Mouse (Mus musculus): ENCODE measurements around the gene Gprc6a.
A peak's percentile ranks its signal among the peaks of the same experiment; 100 is the strongest.

The Gprc6a gene

DNA sequence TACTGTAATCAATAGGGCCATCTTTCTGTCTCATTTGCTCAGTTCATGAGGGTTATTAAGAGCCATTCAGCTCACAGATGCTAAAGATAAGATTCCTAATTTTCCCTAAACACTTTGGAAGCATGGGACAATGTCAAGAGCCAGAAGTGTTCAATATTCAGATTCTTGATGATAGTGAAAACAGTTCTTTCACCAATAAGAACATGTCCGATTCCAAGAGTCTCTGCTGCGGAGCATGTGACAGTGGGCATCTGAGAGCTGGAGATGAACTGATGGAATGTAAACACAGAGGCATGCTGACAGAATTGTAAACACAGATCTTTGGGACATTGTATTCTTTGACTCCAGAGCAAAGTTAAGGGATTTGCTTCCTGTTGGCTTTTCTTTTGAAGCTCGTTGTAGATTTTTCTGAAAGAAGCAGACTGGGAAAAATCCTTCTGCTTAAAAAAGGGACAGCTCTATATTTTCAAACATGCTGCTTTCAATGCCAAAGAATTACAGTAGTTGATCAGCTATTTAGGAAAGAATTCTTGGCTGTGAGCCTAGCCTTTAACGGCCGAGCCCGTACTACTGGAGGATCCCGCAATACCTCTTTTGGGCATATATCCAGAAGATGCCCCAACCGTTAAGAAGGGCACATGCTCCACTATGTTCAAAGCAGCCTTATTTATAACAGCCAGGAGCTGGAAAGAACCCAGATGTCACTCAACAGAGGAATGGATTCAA is at the start of gene Gprc6a:
TSS of gene Gprc6a (minus strand) at position 51 of the 726 bp plus-strand sequence.
- DNase-seq: no peak

DNA sequence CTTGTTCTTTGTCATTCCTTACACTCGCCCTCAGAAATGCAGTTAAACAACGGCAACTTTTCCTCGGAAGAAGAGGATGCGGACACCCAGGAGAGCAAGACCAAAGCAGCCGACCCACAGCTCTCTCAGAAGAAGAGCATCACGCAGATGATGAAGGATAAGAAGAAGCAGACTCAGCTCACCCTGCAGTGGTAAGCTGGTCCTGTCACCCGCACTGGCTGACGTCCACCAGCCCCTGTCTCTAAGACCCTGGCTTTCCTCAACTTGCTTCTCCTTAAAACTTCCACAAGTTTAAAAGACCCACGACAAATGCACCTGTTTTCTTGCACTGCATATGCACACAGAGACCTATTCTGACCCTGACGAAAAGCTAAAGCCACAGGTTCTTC is 47.0 kb upstream of the Gprc6a start:
- DNase-seq: no peak

DNA sequence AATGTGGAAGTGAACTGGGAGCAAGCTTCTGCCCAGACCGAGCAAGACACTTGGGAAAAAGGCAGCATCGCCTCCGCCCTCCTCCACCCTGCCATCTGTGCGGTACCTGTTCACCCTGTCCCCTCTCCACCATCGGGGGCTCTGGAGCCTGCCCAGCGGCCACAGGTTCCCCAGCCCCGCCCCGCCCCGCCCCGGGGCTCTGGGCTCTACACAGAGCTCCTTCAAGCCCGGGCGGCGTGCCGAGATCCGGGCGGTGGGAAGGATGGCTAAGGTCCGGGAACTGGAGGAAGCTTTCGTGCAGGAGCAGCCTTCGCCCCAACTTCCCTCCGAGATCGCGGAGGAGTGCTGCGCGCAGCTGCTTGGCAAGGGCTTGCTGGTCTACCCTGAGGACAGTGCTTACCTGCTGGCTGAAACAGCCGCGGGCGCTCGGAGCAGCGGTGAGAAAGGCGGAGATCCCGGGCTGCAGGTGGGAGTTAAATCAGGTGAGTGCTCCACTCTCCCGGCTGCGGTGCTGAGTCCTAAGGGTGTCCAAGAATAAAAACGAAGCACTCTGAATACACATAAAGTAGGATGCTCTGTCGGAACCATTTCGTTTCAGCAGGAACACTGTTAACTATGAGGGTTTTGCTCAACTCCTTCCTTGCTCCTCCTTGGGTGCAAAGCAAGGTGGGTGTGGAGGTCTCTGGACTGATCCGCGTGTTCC is 46.4 kb upstream of the Gprc6a start, which contains the start of gene Rfx6:
TSS of gene Rfx6 (plus strand) at position 209 of the 703 bp plus-strand sequence.
- DNase-seq: peak; percentile 24 to 34

DNA sequence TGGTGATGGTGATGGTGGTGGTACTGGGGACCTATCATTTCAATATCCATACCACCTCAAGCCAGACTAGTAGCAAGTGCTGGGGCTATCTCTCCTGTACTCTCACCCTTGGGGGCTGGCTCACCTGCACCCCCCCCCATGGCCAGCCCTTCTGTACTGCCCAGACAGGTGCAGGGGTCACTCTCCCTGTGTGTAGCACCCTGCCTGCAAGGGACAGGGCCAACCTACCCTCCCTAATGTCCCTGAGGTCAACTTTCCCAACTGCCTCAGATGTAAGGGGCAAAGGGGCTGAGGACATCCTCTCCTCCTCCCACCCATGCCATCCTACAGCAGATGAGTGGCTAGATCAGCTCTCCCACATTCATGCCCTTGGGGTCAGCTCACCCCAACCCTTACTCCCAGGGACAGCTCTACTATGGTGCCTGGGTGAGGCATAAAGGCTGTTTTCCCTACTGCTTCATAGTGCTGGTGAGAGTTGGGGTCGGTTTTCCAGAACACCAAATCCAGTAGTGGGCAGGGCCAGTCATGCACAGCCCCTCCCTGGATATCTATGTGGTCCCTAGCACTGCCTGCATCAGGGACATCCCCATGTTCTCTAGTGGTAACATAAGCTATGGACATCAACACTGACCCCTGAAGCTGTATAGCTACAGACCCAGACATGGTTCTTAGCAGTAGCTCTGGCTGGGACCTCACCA is 41.0 kb upstream of the Gprc6a start:
- DNase-seq: no peak

- no peak for DNase-seq
Observed at GRCm38 (mm10) chr10:51671583-51671982, 40.3 kb upstream of the Gprc6a start.

GRCm38 (mm10) chr10:51669334-51669733 is 38.1 kb upstream of the Gprc6a start:
- no peak for DNase-seq

DNA sequence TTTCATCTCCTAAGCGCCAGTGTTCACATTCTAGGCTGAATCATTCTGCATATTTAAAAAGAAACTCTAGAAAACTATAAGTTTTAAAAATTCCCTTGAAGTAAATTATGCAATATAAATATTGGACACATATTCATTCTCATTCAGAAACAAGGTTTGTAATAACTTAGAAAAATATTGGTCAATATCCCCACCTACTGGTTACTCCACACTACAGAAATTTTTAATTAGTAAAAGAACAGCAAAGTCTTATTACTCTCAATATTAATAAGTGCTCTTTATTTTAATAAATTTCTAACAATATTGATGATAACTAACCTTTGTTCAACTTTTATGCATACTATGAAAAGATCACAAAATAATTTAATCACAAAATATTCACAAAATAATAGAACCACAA is 26.1 kb upstream of the Gprc6a start:
- no peak for DNase-seq

DNA sequence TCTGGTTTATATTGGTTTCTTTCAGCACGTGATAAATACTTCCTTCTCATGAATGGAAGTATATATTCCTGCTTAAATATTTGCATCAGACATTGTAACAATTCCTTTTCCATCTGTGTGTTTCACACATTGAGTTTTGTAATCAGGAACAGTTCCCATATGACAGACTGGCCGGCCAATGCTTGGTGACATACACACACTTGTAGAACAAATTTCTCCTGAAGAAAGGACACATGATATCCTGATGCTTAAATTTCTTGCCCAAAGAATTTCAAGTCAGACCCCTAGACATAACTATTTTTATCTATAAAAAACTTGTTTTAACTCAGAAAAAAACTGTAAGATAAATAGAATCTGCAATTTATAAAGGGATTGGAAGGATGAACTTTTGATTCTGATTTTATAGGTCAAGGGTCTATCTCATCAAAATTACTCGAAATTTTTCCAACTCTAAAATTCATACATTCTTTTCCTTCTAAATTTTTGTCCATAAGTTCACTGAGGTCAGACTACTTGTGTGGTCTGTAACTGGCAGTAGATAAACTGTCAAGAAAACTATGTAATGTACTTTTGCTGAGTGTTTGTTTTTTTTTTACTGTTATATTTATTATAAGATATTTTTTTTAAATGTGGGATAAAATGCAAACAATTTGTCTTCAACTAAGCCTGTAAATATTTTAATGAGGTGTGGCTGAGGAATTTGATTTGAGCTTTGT is 18.4 kb upstream of the Gprc6a start:
- DNase-seq: no peak

GRCm38 (mm10) chr10:51621193-51621592 is 10.1 kb downstream of the Gprc6a start:
- no peak for DNase-seq

DNA sequence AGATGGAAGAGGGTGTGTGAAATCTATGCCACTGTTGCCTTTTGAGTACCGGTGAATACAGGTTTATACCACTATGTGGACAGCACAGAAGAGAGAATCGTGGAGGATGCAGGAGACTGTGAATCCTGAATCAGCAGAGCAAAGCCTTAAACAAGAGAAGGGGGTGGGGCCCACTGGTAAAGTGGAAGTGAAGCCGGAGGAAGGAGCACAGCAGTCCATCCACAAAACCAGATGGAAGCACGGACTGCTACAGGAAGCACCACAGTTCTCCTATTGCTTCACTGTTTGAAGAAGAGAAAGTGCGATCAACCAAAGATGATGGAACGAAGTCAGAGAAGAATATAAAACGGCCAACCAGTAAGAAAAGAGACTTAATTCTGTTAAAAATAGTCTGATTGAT is 11.1 kb downstream of the Gprc6a start:
- no peak for DNase-seq

DNA sequence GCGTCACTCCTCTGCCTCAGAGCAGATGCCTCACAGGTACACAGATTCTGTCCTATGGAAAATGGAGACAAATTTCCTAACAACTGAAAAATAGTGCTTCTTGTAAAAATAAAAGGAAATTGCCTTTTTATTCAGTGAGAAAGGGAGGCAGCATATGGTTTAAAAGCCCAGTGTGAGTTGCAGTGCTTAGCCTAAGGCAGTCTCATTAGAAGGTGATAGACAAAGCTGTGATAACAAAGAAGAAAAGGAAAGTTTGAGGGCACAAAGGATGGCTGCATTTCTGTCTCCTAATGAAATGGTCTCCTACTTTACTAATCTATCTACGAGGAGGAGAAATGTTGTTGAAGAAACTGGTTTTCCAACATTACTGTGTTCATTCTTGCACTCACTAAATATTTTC is 12.7 kb downstream of the Gprc6a start:
- DNase-seq: no peak

DNA sequence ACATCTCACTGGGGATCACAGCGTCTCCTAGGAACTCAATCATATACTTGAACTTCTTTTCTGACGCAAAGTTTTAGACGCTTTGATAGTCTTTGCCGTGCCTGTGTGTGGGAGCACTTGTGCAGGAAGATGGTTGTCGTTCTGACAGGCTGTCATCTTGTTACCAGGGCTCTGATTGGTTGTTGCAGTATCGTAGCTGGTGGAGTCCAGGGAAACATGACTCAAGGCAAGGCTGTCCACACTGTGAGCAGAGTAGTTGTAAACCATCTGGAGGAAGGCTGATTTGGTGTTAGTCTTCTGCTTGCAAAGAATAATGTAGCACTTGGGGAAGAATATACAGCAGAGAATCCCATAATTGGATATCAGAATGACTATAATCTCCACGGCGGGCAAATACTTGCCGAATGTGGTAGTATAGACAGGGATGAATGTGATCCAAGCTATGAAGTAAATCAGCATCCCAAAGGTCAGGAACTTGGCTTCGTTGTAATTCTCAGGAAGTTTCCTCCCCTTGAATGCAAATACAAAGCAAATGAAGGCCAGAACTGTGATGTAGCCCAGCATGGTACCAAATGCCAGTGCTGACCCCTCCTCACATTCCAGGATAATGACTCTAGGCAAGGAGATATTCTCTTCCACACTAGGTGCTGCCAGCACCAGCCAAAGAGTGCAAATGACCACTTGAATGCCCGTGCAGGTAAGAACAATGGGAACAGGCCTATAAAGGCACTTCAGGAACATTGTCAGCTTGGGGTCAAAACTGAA is 16.3 kb downstream of the Gprc6a start:
- no peak for DNase-seq

- no peak for DNase-seq
Observed at GRCm38 (mm10) chr10:51613421-51613820, 17.8 kb downstream of the Gprc6a start.

DNA sequence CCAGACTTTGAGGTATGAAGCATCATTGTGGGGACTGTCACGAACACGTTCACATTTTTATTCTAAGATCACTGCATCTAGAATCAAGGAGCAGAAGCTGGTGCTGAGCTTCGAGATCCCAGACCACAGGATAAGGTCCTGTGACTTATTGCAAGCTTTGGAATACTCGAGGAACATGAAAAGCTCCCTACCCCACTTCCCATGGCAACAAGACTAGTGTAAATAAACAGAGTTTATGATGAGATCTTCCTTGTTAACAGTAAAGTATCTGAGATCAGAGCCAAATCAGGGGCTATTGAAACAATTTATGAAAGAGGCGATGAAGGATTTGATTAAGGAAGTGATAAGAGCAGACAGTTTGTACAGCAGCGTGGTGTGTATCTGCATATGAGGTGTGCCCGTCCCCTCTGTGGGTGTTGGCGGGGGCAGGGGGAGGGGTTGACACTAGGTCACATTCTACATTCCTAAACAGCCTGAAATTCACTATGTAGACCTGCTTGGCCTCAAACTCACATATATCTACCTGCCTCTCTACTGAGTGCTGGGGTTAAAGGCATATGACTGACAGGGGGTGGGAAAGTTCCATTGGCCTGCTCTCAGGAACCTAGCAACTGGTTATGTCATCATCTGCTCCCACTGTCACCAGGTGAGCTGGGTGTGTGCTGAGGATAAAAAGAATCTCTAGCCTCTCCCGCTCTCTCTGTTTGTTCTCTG is 19.1 kb downstream of the Gprc6a start:
- DNase-seq: no peak

DNA sequence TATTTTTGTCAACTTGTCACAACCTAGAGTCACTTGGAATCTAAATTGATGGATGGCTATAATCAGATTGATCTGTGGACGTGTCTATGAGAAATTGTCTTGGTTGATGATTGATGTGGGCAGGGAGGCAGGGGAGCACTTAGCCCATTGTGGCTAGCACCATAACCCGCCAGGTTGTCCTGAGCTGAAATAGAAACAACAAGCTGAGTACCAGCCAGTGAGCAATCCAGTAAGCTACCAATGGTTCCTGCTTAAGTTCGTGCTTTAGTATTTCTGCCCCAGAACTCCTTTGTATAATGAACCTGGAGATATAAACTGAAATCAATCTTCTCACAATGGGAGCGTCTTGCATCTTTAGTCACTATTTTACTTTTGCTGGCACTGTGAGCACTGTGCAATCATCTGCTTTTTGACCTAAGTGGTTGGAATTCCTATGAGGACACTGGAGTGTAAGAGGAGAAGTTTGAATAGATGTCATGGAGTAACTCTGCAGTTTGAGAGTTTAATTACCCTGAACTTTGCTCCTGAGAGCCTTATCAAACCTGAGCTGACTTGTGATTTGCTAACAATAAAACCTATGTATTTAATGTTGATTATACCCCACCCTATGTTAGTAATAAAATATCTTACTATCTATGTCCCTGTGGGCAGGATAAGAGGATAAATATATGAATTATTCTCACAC is 21.4 kb downstream of the Gprc6a start:
- DNase-seq: no peak

GRCm38 (mm10) chr10:51596928-51597635 is 34.2 kb downstream of the Gprc6a start:
- no peak for DNase-seq

- peak in 1 of 2 experiments; percentile 3 for DNase-seq
Observed at GRCm38 (mm10) chr10:51595001-51595931, 36.0 kb downstream of the Gprc6a start.

- no peak for DNase-seq
Observed at GRCm38 (mm10) chr10:51591574-51591973, 39.7 kb downstream of the Gprc6a start.

DNA sequence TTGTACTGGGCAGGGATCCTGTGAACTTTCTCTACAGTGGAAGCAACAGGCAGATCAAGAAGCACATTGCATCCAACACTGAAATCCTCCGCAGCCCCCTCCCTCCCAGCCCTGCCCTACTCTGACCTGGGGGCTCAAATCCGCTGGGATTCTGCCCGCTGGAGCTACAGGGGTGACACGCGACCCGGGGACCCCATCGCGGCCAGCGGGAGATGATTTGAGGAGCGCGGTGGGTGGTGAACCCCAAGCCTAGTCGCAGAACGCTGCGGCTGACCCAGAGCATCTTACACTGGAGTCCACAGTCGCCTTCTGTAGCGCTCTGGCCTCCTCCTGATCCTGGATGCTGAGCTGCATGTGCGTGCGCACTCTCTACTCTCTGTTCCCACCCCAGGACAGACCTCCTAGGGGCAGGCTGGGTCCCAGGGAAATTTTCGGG is 41.1 kb downstream of the Gprc6a start, which contains the start of gene Fam162b:
TSS of gene Fam162b (minus strand) at position 379 of the 436 bp plus-strand sequence.
- DNase-seq: no peak

Data from kidney, postnatal 4 days (tissue).